Mouse (Mus musculus): Measurements from ENCODE around the gene Ifitm1.

- no peak for TF ChIP-seq GATA1 (IDR thresholded peaks at IDR 0.05; ENCODE audit: borderline replicate concordance, low read length)
- no peak for TF ChIP-seq FLI1 (IDR thresholded peaks at IDR 0.05; ENCODE audit: low read length)
Measured at GRCm38 (mm10) chr7:140997817-140998216, 30.8 kb downstream of the Ifitm1 start.

All from megakaryocyte, embryonic 14.5 days (primary cell).